Mouse (Mus musculus) adrenal gland, adult 2 months (tissue): ENCODE measurements around the gene Foxn4. TPM values are rescaled to one million over a fixed set of nuclear protein-coding genes. Genes with fewer than 3 reads are reported as not detected.

ENCODE experiments used
- DNase-seq: peaks from one replicate; pipeline ENCODE4 v3.0.0; 2021
- polyA plus RNA-seq: library from polyadenylated mRNA; depleted of rRNA; stranded (reverse); fragments of >200 nt; gene quantifications from 2 replicates; pipeline ENCODE4 v1.2.3, GENCODE M21; 2012; rRNA removed
- total RNA-seq, 2 experiments: library from RNA; stranded (reverse); gene quantifications; 2 replicates each; pipeline ENCODE4 v1.2.3; 2021

Foxn4 gene
- total and polyA plus RNA-seq, 3 experiments = not detected

DNA sequence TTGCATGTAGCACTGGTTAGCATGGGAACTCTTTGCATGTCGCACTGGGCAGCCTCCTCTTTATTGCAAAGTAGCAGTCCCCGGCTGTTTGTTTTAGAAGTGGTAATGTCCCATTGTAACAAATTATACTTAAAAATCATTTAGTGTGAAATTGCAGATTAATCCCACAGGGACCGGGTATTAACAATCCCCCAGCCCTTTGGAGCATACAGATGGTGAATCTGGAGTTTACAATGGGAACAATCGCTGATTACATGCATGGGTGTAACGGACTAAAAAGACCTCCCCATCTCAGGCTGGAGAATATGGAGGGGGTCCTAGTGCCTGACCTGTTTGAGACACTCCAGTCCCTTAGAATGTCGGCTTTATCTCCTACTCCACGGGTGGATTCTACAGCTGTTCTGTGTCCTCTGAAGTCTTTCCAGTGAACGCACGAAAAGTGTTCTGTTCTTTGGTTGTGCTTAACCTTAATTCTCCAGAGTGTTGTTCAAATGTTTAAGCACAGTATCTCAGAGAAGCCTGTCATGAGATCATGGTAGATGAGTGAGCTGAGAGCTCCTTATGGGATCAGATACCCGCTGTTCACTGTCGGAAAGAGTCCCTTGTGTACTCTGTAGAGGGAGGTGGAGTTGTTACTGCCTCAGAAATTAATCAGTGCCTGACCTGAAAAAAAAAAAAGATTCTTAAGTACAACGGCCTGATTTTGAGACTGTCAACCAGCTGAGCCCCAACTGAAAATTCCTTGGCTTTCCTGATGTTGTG lies 6.0 kb upstream of the Foxn4 start:
- no peak for DNase-seq

DNA sequence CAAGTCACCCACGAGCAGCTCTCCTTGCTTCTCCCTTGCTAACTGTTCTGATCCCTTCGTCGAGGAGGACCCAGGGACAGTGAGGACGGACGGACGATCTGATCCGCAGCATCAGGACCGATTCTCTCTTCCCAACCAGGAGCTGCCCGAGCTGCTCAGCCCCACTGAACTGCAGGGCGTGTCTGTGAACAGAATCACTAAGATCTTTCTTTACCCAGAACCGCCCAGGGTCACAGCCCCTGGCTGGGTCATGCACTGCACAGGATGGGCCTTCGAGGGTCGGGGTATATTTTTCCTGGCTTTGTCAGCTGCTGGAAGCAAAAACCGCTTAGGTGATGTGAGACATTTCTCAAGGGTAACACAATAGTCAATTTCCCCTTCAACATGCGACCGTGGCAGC lies 2.4 kb upstream of the Foxn4 start:
- no peak for DNase-seq

DNA sequence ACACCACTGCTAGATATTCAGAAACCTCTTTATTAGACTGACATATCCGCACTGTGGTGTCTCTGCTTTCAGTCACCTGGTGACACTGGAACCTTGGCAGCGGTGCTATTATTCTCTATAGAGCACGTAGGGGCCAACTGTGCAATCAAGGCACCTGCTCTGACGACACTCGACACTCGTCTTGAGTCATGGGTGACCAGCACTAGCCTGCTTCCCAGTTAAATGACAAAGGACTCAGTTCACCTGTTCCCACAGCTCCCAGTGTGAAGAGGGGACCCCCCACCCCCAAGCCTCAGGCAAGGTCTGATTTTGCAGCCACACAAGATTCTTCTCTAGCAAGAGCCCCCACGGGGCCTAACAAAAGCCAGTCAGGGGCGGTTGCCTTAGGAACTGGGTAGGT lies 1.7 kb upstream of the Foxn4 start:
- no peak for DNase-seq

DNA sequence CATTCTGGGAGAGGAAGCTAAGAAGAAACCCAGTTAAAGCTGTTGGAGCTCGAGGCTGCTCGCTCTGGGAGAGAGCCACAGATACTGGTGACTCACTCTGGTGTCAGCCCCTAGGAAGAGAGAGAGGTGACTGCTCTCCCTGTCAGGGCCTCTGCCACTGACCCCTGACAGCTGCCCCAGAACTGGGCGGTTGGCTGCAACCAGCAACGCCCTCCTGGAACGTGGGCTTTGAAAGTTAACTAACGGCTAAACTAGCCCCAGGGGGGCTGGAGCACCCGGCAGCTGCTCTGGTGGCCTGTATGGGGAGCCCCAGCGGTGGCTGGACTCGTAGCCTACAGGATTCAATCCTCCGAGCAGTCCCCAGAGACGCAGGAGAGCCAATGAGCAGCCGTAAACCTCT lies 3.6 kb downstream of the Foxn4 start:
- peak; percentile 21 for DNase-seq

DNA sequence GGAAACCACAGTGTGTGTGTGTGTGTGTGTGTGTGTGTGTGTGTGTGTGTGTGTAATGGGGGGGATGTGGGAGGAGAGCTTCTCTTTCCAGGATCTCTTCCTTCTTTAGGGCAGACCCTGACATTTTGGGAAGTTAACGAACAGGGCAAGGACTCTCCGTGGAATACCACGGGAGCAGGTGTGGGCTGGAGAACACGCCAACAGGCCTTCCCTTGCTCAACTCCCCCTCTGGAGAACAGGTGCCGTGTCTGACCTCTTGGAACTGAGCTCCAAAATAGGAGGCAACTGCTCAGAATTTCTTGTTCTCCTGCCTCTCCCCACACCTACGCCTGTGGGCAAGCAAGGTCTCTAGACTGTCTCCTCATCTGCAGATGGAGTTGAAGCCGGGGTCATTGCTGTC lies 4.1 kb downstream of the Foxn4 start:
- DNase-seq = no peak

DNA sequence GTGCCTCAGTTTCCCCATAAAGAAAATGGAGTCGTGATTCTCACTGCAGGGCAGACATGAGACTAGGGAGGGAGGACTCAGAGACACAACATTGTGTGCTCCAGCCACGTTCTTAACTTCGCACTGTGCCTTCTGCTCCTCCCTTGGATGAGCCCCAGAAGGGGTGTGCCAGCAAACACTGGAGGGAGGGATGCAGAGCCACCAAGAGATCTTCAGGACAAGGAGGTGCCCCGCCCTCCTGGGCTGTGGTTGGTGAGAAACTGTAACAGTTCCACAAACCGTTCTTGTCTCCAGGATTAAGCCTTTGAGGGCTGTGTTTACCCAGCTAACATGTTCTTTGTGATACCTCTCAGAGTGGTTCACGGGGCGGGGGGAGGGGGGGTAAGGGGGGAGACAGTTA lies 5.0 kb downstream of the Foxn4 start:
- no peak for DNase-seq

DNA sequence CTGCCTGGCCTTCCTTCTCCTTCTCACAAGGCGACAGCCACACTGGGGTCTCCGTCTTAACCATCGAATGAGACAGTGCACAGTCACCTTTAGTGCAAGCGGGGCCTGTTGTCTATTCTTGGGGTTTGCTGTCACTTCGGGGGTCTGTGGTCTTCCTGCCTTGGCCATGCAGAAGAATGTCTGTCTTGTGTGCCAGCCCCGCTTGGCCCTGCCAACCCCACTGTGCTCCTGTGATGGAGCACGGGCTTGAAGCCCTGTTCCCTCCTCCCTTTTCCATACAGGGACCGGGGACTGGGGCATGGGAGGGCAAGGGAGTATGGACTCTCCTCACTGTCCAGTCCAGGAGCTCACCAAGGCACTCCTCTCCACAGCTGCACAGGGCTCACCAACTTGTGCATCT lies 8.8 kb downstream of the Foxn4 start:
- no peak for DNase-seq

DNA sequence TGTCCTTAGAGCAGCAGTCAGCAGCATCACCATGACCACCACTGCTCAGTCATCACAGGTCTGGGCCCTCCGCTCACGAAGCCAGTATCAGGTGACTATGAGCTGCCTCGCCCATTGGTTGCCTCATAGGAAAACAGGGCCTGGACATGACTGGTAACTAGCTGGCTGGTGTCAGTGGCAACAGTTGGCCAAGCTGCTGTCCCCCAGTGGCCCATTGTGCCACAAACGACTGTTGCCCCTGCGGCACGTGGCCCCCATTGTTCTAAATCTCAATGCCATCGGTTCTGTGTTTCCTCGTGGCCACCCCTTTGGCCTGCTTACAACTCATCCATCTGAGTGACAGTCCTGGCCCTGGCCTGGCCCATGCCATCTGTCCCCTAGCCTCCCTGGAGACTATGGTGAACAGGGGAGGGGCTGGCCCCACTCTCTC lies 9.6 kb downstream of the Foxn4 start:
- no peak for DNase-seq

DNA sequence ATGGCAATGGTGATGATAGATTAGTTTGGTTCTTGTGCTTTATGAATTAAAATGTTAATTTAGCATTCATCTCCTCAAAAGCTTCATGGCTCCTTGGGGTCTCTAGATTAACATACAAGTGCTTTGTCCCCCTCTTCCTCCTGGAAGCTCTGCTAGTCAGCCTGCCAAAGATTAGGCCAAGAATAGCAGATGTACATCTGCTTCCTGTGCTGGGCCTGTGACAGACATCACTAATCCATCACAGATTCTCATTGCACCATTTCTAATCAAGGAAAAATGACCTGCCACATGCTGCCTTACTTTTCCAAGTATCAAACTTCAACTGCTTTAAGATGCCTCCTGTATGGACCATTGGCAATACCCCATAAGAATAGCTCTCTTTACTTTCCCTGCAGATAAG lies 12.1 kb downstream of the Foxn4 start:
- DNase-seq = no peak

DNA sequence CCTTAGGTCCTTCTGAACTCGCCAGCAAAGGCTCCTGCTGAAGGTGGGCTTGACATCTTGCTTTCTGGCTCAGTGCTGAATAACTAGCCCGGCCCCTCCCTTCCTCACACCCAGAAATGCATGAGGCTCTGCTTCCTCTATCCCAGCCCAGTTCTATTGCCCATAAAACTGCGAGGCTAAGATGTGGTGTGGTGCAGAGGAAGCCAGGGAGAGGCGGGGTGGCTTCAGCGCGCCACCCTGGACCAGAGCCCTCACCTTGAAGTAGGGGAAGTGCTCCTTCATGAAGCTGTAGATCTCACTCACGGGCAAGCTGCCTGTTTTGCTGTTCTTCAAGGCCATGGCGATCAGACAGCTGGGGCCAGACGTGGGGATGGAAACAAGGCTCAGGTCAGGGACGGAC lies 14.1 kb downstream of the Foxn4 start:
- no peak for DNase-seq

DNA sequence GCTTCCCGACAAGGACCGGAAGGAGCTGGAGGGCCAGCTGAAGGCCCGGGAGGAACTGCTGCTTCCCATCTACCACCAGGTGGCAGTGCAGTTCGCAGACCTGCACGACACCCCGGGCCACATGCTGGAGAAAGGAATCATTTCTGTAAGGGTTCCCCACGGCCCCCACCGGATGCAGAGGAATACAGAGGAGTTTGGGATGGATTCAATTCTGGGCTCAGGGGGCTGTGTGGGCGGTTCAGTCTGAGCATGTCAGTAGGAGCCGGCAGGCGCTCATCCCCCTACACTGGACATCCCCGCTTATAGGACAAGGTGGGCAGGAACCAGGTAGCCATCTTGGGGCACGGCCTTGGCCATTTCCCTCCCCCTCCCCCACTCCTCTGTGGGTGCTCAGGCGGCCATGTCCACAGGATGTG lies 25.4 kb downstream of the Foxn4 start:
- DNase-seq = peak; percentile 67

DNA sequence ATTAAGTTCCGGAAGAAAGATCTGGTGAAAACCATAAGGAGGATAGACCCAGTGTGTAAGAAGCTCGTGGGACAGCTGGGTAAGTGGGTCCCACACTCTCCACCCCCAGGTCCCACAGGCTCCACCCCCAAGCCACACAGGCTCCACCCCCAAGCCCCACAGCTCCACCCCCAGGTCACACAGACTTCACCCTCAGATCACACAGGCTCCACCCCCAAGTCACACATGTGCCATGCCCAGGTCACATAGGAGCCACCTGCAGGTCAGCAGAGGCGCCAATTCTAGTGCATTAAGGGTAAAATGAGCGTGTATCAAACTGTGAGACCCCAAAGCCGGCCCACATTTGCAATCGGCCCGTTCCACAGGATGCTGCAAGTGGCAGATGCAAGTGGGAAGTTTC lies 27.1 kb downstream of the Foxn4 start:
- no peak for DNase-seq

DNA sequence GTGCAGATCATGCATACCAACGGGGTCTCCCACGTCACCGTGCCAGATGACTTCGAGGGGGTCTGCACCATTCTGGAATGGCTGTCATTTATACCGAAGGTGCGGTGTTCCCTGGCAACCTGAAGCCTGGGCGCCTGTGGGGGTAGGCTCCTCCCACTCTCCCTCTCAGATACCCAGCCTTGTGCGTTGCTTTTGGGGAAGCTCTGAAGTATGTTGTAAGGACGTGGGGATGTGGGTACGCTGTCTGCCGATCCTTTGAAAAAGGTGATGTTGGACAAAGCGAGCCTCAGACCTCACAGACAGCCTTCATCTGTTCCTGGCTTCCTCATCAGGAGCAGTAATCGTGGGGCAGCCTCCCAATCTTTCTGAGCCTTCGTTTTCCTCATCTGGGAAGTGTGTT lies 33.9 kb downstream of the Foxn4 start:
- no peak for DNase-seq

DNA sequence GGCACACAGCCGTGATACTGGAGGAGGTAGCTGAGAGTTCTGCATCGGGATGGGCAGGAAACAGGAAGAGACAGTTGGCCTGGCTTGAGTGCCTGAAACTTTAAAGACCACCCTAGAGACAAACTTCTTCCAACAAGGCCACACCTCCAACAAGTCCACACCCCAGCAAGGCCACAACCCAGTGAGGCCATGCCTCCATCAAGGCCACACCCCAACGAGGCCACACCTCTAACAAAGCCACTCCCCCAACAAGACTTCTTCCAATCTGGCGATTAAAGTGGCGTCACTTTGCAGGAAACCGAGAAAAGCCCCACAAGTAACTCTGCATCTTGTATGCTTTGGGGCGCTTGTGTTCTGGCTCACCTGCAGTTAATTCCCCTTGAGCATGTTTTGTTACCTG lies 34.7 kb downstream of the Foxn4 start:
- no peak for DNase-seq

DNA sequence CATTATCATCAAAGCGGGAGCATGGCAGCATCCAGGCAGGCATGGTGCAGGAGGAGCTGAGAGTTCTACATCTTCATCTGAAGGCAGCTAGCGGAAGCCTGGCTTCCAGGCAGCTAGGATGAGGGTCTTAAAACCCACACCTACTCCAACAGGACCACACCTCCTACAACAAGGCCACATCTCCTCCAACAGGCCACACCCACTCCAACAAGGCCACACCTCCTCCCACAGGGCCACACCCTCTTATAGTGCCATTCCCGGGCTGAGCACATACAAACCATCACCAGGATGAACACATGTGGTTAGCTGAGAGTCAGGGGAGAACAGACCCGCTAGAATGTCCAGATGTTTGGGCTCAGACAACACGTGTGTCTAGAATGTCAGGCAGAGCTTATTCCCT lies 44.7 kb downstream of the Foxn4 start:
- DNase-seq = no peak

DNA sequence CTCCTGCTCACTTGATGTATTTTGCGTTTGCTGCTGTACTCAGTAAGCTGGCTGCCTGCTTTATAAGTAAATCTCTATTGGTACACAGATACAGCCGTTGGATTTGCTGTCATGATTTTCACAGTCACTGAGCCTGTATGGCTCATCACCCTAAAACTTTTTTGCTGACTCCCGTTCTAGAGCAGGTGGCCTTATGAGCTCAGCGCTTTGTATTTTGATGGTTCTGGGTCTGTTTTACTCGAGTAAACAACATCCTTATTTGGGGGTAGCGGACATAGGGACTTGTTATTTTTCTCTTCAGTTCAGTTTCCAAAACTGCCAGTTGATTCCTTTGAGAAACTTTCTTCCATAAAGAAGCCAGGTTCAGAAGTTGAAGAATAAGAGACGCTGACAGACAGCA lies 47.6 kb downstream of the Foxn4 start:
- DNase-seq = no peak

DNA sequence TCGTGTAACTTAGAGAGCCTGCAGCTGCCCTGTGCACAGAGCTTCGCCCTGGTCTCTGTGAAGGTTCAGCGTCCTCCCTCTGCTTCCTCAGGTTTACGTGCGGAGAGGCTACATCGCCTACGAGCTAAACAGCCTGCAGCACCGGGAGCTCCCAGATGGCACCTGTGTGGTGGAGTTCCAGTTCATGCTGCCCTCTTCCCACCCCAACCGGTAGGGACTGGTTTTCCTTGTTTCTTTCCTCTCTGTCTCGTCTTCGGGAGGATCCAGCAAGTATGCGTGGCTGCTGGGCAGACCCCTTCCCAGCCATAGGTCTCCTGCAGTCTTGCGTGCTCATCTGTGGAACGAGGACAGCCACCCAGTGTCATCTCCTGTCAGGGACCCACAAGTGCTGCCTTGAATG lies 54.8 kb downstream of the Foxn4 start:
- DNase-seq = no peak

DNA sequence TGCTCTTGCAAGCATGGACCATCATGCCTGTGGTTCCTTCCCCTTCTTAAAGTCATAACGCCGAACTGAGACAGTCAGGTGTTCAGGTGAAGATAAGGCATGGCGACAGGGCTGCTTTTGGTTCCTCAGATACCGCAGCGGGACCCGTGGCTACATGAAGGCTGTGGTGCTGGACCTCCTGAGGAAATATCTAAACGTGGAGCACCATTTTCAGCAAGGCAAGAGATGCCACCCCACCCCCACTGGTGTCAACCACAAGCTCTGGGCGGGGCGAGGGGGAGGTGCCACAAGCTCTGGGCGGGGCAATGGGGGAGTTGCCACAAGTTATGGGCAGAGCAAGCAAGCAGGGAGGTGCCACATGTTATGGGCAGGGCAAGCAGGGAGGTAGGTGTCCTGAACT lies 60.4 kb downstream of the Foxn4 start:
- DNase-seq = no peak

DNA sequence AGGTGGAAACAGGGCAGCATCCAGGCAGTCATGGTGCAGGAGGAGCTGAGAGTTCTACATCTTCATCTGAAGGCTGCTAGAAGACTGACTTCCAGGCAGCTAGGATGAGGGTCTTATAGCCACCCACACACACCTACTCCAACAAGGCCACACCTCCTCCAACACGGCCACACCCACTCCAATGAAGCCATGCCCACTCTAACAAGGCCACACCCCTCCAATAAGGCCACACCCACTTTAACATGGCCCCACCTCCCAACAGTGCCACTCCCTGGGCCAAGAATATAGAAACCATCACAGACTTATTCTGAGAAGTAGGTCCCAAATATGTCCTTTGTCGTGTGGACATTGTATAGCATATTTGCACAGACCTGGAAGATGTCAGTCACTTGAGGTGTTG lies 67.4 kb downstream of the Foxn4 start:
- no peak for DNase-seq

Other genes starting within 250 kb of the Foxn4 start
- gene Usp30, start 208.3 kb downstream of the Foxn4 start, total RNA-seq = 10 to 100 TPM; 25.4 to 40.0 TPM
- 26.6 and 31.3 TPM in 2 replicates for gene Usp30, start 208.3 kb downstream of the Foxn4 start, polyA plus RNA-seq
- gene Svop, start 182.2 kb downstream of the Foxn4 start, total RNA-seq = 1 to 10 TPM; 1.6 to 4.0 TPM
- 1.5 and 1.9 TPM in 2 replicates for gene Svop, start 182.2 kb downstream of the Foxn4 start, polyA plus RNA-seq
- 1 to 10 TPM; 6.0 to 9.3 TPM for gene Alkbh2, start 145.6 kb downstream of the Foxn4 start, total RNA-seq
- 10.1 and 15.2 TPM in 2 replicates for gene Alkbh2, start 145.6 kb downstream of the Foxn4 start, polyA plus RNA-seq
- 1 to 10 TPM; 4.7 to 5.7 TPM for gene Ung, start 143.4 kb downstream of the Foxn4 start, total RNA-seq
- 4.3 and 4.9 TPM in 2 replicates for gene Ung, start 143.4 kb downstream of the Foxn4 start, polyA plus RNA-seq
- gene Acacb, start 127.3 kb downstream of the Foxn4 start, total RNA-seq = 100 to 1,000 TPM; 119 to 132 TPM
- 81.3 and 102 TPM in 2 replicates for gene Acacb, start 127.3 kb downstream of the Foxn4 start, polyA plus RNA-seq
- gene Myo1h, start 15.4 kb upstream of the Foxn4 start, total RNA-seq = under 1 TPM; 0.49 to 0.97 TPM
- gene Myo1h, start 15.4 kb upstream of the Foxn4 start, polyA plus RNA-seq = 0.22 TPM in 1 of 2 replicates, not detected in the other
- 10 to 100 TPM; 67.0 to 76.7 TPM for gene Kctd10, start 106.7 kb upstream of the Foxn4 start, total RNA-seq
- gene Kctd10, start 106.7 kb upstream of the Foxn4 start, polyA plus RNA-seq = 68.9 and 71.4 TPM in 2 replicates
- gene Ube3b, start 106.8 kb upstream of the Foxn4 start, total RNA-seq = 10 to 100 TPM; 74.6 to 75.4 TPM
- 122 and 137 TPM in 2 replicates for gene Ube3b, start 106.8 kb upstream of the Foxn4 start, polyA plus RNA-seq
- gene Mmab, start 170.3 kb upstream of the Foxn4 start, total RNA-seq = 10 to 100 TPM; 21.2 to 23.1 TPM
- 27.4 and 37.4 TPM in 2 replicates for gene Mmab, start 170.3 kb upstream of the Foxn4 start, polyA plus RNA-seq
- gene Mvk, start 170.5 kb upstream of the Foxn4 start, total RNA-seq = 10 to 100 TPM; 32.6 to 34.0 TPM
- 60.4 and 73.3 TPM in 2 replicates for gene Mvk, start 170.5 kb upstream of the Foxn4 start, polyA plus RNA-seq